Mouse (Mus musculus) kidney, postnatal 0 days (tissue): ENCODE measurements at regions not wholly inside any gene's neighbourhood (a gene's known extent, or its start where the extent isn't known, plus 50 kb on each side); places are given as distances from the start of the nearest gene placed in this dataset.

Experiments used
- ATAC-seq: fragments of 200-750 bp; cut with Nextera tagmentation; replicated peaks from 2 replicates; pipeline ENCODE4 v1.8.0; 2017; ENCODE audit warnings: low read depth, moderate number of reproducible peaks, moderate TSS enrichment, moderate library complexity; ENCODE audit not compliant: low FRiP score
- DNase-seq: peaks from one replicate; pipeline ENCODE4 v3.0.0-alpha.2; 2016; ENCODE audit warnings: low spot score
- H3K27ac ChIP-seq: fragments of 300-500 bp; sonication (generic); 2 replicates; pipeline ENCODE4 v1.5.1; 2014; ENCODE audit warnings: mild to moderate bottlenecking
- H3K27me3 ChIP-seq: fragments of 300-500 bp; sonication (generic); 2 replicates; pipeline ENCODE4 v1.6.1; 2014; ENCODE audit warnings: low read length, mixed read lengths; ENCODE audit not compliant: insufficient read depth
- H3K36me3 ChIP-seq: fragments of 300-500 bp; sonication (generic); 2 replicates; pipeline ENCODE4 v1.6.1; 2014; ENCODE audit warnings: low read length, mixed read lengths; ENCODE audit not compliant: insufficient read depth
- H3K4me1 ChIP-seq: fragments of 300-500 bp; sonication (generic); replicated peaks from 2 replicates; pipeline ENCODE4 v1.6.1; 2014; ENCODE audit warnings: antibody characterized with exemption, low read length, mixed read lengths; ENCODE audit not compliant: insufficient read depth
- H3K4me2 ChIP-seq: fragments of 300-500 bp; sonication (generic); 2 replicates; pipeline ENCODE4 v1.6.1; 2014; ENCODE audit warnings: mild to moderate bottlenecking, low read length, moderate library complexity, mixed read lengths
- H3K4me3 ChIP-seq: fragments of 300-500 bp; sonication (generic); replicated peaks from 2 replicates; pipeline ENCODE4 v1.5.1; 2014; ENCODE audit warnings: low read depth, low read length
- H3K9ac ChIP-seq: fragments of 300-500 bp; sonication (generic); 2 replicates; pipeline ENCODE4 v1.6.1; 2014; ENCODE audit warnings: low read depth, low read length
- H3K9me3 ChIP-seq: fragments of 300-500 bp; sonication (generic); replicated peaks from 2 replicates; pipeline ENCODE4 v1.6.1; 2016; ENCODE audit warnings: low read length, inconsistent platforms, mixed read lengths
- CTCF ChIP-seq: IDR thresholded peaks from 2 replicates; pipeline ENCODE4 v1.5.1; 2016; ENCODE audit warnings: antibody characterized with exemption, low read depth, mild to moderate bottlenecking, moderate library complexity
- WGBS: fragments of 180-500 bp; shearing (Covaris S2); extraction: QIAGEN DNeasy Blood & Tissue Kit; methylation state at CpG from one replicate; pipeline ENCODE4 v1.1.7; 2014; 5-methylcytosine and 5-hydroxymethylcytosine counted together

DNA sequence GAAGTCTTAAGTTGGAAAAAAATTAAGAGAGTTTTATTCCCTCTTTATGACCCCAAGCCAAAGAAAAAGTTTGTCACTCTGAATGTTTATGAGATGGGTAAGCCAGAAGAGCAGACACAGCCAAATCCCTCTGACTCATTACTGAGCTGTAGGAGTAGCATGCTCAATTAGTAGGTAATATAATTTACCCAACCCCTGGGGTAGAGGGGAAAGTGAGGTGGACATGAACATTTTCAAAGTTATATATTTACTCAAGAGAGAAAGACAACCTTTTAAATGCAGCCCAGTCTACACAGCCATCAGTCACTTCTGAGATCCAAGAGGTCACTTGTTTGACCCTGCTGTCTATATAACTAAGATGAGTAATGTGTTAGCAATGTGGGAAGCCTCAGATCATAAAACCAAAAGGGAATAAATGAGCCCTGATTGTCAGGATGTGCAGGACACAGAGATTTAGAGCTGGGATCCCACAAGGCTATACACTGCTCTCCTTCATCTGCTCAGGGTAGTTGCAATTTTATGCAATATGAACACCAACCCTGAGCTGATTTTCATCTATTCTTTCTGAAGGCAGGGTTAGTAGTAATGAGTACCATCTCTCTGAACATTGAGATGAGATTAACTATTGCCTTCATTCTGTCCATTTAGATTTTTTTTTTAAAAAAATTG, 114.7 kb upstream of the Ndp start:
- ATAC-seq = no peak; the same call in 1 of the 2 replicates
- Histone ChIP-seq H3K4me2 (no peak overlapping the region), H3K4me1 (no peaks in the 10 kb centered on the region), H3K4me3 (no peak overlapping the region), H3K27me3 (no peaks in the 10 kb centered on the region), H3K9ac (no peak overlapping the region), H3K9me3 (no peaks in the 10 kb centered on the region), H3K27ac (no peak overlapping the region), H3K36me3 (no peaks in the 10 kb centered on the region)
- no peak for TF ChIP-seq CTCF
- DNase-seq = peak; percentile 18

DNA sequence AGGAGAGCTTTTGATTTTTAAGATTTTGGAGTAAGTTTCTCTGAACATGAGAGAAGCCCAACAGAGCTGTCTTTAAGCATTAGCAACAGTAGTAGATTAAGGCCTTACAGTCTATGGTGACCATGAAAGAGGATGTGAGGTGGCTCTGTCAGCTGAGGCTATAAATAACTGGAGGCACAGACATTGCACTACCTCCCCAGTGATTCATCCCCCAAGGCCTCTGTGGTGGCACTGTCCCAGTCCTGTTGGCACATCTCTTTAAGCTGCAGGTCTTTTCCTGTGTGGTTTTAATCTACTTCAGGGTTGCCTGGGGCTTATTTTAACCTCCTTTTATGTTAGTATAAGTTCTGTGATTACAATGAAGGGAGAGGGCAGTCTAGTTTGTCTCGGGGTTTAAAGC, 106.2 kb upstream of the Ndp start:
- TF ChIP-seq CTCF = no peak
- Histone ChIP-seq H3K27ac (no peak overlapping the region), H3K9me3 (no peaks in the 10 kb centered on the region), H3K36me3 (no peaks in the 10 kb centered on the region), H3K4me3 (no peak overlapping the region), H3K27me3 (no peaks in the 10 kb centered on the region), H3K4me2 (no peak overlapping the region), H3K4me1 (no peaks in the 10 kb centered on the region), H3K9ac (no peak overlapping the region)
- DNase-seq (no peak), ATAC-seq (no peak)
- WGBS = 54% methylated on average over 1 of the region's 1 CpGs

DNA sequence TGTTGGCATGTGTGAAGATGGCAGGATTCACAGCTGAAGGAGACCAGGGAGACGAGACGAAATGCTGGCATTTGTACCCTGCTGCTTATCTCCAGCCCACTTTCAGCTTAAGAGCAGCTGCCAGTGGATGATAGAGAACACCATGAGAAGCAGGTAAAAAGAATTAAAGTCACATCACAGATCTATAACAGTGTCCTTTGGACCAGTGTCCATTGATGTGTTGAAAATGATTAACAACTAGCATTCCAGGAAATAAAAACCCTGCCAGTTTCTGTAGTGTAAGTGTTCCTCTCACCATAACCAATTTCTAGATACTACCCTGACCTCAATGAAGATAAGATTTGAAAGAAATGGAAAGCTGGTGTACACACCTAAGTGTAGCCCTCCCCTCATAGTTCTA, 97.6 kb upstream of the Ndp start:
- ATAC-seq (no peak), DNase-seq (no peak)
- no peak overlapping the region for H3K9ac ChIP-seq
- no peak overlapping the region for H3K27ac ChIP-seq
- H3K9me3 ChIP-seq = no peaks in the 10 kb centered on the region
- no peaks in the 10 kb centered on the region for H3K27me3 ChIP-seq
- H3K4me2 ChIP-seq = no peak overlapping the region
- H3K36me3 ChIP-seq = no peaks in the 10 kb centered on the region
- no peaks in the 10 kb centered on the region for H3K4me1 ChIP-seq
- H3K4me3 ChIP-seq = no peak overlapping the region
- WGBS = 70% methylated on average over 2 of the region's 2 CpGs
- TF ChIP-seq CTCF = no peak

DNA sequence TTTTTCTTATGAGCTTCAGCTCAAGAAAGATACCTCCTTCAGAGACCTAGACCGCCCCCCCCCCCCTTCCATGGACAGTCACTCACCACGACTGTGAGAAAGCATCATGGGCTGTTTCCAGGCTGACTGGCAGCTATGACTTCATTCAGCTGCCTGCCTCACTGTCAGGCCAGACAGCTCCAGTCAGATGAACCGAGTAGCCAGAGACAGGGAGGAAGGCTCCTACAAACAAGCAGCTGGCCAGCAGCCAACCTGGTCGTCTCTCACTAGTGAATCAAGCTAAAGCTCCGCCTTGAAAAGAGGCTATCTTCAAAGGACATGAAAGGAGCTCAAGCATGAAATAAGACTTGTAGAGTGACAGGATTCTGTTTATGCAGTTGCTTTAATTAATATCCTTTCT, 87.0 kb upstream of the Ndp start:
- Histone ChIP-seq H3K27me3 (no peaks in the 10 kb centered on the region), H3K9ac (no peak overlapping the region), H3K4me3 (no peak overlapping the region), H3K27ac (no peak overlapping the region), H3K36me3 (no peaks in the 10 kb centered on the region), H3K4me2 (no peak overlapping the region), H3K4me1 (no peaks in the 10 kb centered on the region), H3K9me3 (no peaks in the 10 kb centered on the region)
- peak; percentile 65; the same call in 1 of the 2 replicates for ATAC-seq
- DNase-seq = peak; percentile 72
- no peak for TF ChIP-seq CTCF
- WGBS = 41% methylated on average over 5 of the region's 5 CpGs
